Mouse (Mus musculus): ENCODE data around the gene Nrk. TPM values are rescaled to one million over a fixed set of nuclear protein-coding genes. Genes with fewer than 3 reads are reported as not detected.

Gene Nrk
- total RNA-seq (2021), result under 1 TPM; 0.16 to 0.17 TPM
- long read RNA-seq, experiment 1, result 0 reads
- long read RNA-seq, experiment 2, result 0 reads

GRCm38 (mm10) chrX:138914041-138914776, at the start of gene Nrk:
Gene Nrk (plus strand): TSS chrX:138914430.
- peak in 1 of 2 experiments; percentile 19 for DNase-seq (ENCODE audit: low spot score in 2 of 2)

GRCm38 (mm10) chrX:138913366-138913765, 864 bp upstream of the Nrk start:
- no peak for DNase-seq (ENCODE audit: low spot score in 2 of 2)

- no peak for DNase-seq (ENCODE audit: low spot score in 2 of 2)
Measured at GRCm38 (mm10) chrX:138914777-138915114, 516 bp downstream of the Nrk start.

GRCm38 (mm10) chrX:138919030-138919429, 4.8 kb downstream of the Nrk start:
- DNase-seq (ENCODE audit: low spot score in 2 of 2), result no peak

- no peak for DNase-seq (ENCODE audit: low spot score in 2 of 2)
Measured at GRCm38 (mm10) chrX:138943905-138944304, 29.7 kb downstream of the Nrk start.

DNA sequence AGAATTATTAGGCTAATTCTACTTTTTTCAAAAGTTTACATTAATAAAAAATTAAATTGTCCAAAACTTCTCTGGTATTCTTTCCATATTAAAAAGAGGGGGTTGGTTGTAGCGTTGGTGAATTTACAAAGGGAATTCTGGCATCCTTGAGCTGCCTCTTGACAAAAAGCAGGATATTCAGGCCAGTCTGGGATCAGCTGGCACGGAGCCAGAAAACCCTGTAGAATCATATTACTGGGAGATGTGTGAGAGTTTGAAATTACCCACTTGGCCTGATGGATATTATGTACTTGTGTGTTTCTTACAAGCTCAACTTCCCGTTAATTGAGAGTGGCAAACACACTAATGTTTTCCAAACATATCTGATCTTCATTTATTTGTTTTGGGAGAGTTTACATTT, 46.5 kb downstream of the Nrk start:
- no peak for DNase-seq (ENCODE audit: low spot score in 2 of 2)

DNA sequence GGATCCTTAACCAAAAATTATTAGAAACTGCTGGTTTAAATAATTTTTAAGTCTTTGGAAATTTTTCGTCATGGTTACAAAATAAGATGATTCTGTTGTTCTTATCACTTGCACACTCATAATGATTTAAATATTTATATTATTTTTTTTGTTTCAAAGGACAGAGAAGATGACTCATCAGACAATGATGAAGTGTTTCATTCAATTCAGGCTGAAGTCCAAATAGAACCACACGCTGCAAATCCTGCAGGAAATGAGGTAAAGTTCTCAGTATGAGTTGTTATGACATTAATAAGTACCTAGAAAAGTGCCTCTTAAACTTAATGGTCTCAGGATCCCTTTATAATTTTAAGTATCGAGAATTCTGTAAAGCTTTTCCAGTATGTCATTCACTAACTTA, 64.3 kb downstream of the Nrk start:
- no peak for DNase-seq (ENCODE audit: low spot score in 2 of 2)

DNA sequence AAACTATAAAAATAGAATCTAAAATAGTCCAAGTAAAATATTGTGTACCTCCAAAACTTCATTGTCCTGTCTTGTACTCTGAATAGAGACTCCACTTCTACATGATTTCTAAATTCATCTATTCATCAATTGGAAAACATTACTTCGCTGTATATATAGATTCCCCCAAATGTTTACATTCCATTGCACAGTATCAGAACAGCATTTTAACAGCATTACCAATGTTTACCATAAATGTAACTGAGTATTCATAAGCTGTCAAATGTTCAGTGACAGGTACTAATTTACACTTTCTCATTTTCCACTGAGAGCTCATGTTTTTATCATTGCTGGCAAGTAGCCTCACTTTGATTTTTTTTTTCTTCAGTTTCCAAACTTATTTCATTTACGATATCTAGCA, 65.0 kb downstream of the Nrk start:
- DNase-seq (ENCODE audit: low spot score in 2 of 2), result no peak

GRCm38 (mm10) chrX:139014524-139014923, 100.3 kb downstream of the Nrk start:
- DNase-seq (ENCODE audit: low spot score in 2 of 2), result no peak

DNA sequence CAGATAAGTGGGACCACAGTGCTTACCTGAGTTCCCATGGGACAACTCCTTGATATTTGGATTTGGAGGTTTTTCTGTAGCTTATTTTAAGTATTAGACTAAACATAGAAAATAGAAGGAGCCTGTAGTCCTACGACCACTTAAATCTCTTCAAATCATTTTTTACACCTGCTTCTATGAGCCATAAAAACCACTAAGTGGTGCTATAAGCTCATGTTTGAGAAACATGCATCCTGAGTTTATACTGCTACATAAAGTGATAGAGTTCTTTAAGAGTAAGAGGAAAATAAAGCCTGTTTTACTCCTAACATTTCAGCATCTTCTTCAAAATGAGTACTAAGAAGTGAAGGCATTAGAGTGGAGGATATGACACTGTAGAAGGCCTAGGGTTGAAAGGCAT, 102.3 kb downstream of the Nrk start:
- DNase-seq (ENCODE audit: low spot score in 2 of 2), result no peak

- no peak for DNase-seq (ENCODE audit: low spot score in 2 of 2)
Measured at GRCm38 (mm10) chrX:139026532-139027097, 112.4 kb downstream of the Nrk start.

GRCm38 (mm10) chrX:139027296-139027695, 113.1 kb downstream of the Nrk start:
- DNase-seq (ENCODE audit: low spot score in 2 of 2), result no peak

DNA sequence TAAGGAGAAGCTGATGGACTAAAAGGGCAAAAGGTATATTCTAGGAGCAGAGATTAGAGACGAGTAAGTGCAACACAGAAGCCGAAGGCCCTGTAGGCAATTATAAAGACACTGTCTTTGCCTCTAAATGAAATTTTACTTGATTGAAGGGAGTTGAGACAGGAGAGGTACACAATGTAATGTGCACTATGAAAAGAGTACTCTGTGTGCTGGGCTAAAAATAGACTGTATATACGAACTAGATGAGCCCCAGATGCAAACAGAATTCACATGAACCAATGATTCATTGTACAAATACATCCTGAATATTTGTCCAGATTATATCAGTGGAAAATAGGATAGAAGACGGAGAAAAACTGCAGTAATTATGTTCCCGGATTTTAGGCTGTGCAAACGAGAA, 113.7 kb downstream of the Nrk start:
- DNase-seq (ENCODE audit: low spot score in 2 of 2), result no peak

GRCm38 (mm10) chrX:139037666-139038065, 123.4 kb downstream of the Nrk start:
- DNase-seq (ENCODE audit: low spot score in 2 of 2), result no peak

- no peak for DNase-seq (ENCODE audit: low spot score in 2 of 2)
Measured at GRCm38 (mm10) chrX:139039314-139039713, 125.1 kb downstream of the Nrk start.

- DNase-seq (ENCODE audit: low spot score in 2 of 2), result no peak
Measured at GRCm38 (mm10) chrX:139041148-139041547, 126.9 kb downstream of the Nrk start.

DNA sequence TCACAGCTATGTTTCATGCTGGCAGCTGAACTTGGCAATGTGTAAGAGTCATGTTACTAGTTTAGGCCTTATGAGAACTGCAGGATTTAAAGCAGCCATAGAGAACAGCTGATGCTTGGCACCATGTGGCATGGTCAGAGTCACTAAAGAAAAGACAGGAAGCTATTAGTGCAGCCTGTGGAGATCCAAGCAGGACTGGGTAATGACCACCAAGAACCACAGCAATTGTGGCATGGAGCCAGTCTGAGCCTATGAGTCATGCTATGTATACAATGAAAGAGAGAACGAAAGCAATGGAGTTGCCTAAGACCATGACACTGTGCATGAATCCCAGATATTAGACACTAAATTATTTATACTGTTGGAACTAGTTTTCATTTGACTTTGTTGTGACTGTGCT, 137.7 kb downstream of the Nrk start:
- DNase-seq (ENCODE audit: low spot score in 2 of 2), result no peak

- no peak for DNase-seq (ENCODE audit: low spot score in 2 of 2)
Measured at GRCm38 (mm10) chrX:139053149-139053548, 138.9 kb downstream of the Nrk start.

Other genes starting within 250 kb of the Nrk start
- not detected for gene Serpina7, start 170.8 kb downstream of the Nrk start, total RNA-seq (2021)
- gene 4930513O06Rik, start 171.8 kb downstream of the Nrk start, total RNA-seq (2021), result not detected

Measured in adrenal gland, adult 18-20 months (tissue).